Mouse (Mus musculus) retina, postnatal 1 day (tissue): ENCODE results near the gene Plekha5.
A peak's percentile ranks its signal among the peaks of the same experiment; 100 is the strongest.
"Not testable (repeated sequence)": the region's sequence is repeated elsewhere in the genome, so short reads cannot be mapped to it uniquely, and the experiment has no call there.

Source experiments
- DNase-seq: peaks from one replicate; pipeline ENCODE4 v3.0.0-alpha.2; 2012

Plekha5 gene

GRCm38 (mm10) chr6:140533606-140534005, 109.8 kb downstream of the Plekha5 start:
- DNase-seq, result no peak

GRCm38 (mm10) chr6:140535504-140535903, 111.7 kb downstream of the Plekha5 start:
- DNase-seq, result no peak

- no peak for DNase-seq
Observed at GRCm38 (mm10) chr6:140541919-140542318, 118.1 kb downstream of the Plekha5 start.

GRCm38 (mm10) chr6:140543005-140543794, 119.3 kb downstream of the Plekha5 start:
- DNase-seq, result no peak

GRCm38 (mm10) chr6:140546095-140546494, 122.2 kb downstream of the Plekha5 start:
- no peak for DNase-seq

- DNase-seq, result no peak
Observed at GRCm38 (mm10) chr6:140546648-140547201, 122.9 kb downstream of the Plekha5 start.

- peak; percentile 58 for DNase-seq
Observed at GRCm38 (mm10) chr6:140547203-140547944, 123.5 kb downstream of the Plekha5 start.

- DNase-seq, result peak; percentile 58
Observed at GRCm38 (mm10) chr6:140548082-140548769, 124.4 kb downstream of the Plekha5 start.

GRCm38 (mm10) chr6:140550741-140551140, 126.9 kb downstream of the Plekha5 start:
- DNase-seq, result peak; percentile 21

- peak; percentile 50 for DNase-seq
Observed at GRCm38 (mm10) chr6:140554261-140554660, 130.4 kb downstream of the Plekha5 start.

- DNase-seq, result no peak
Observed at GRCm38 (mm10) chr6:140559411-140559810, 135.6 kb downstream of the Plekha5 start.

- DNase-seq, result no peak
Observed at GRCm38 (mm10) chr6:140561151-140561916, 137.5 kb downstream of the Plekha5 start.

GRCm38 (mm10) chr6:140561917-140562590, 138.2 kb downstream of the Plekha5 start:
- DNase-seq, result no peak

GRCm38 (mm10) chr6:140567199-140567598, 143.3 kb downstream of the Plekha5 start:
- no peak for DNase-seq

GRCm38 (mm10) chr6:140567897-140568296, 144.0 kb downstream of the Plekha5 start:
- DNase-seq, result no peak

GRCm38 (mm10) chr6:140570152-140570551, 146.3 kb downstream of the Plekha5 start:
- DNase-seq, result peak; percentile 71

- DNase-seq, result no peak
Observed at GRCm38 (mm10) chr6:140574943-140575342, 151.1 kb downstream of the Plekha5 start.

GRCm38 (mm10) chr6:140576133-140576532, 152.3 kb downstream of the Plekha5 start:
- no peak for DNase-seq

GRCm38 (mm10) chr6:140576961-140577821, 153.3 kb downstream of the Plekha5 start:
- no peak for DNase-seq

GRCm38 (mm10) chr6:140577822-140578170, 153.9 kb downstream of the Plekha5 start:
- no peak for DNase-seq

GRCm38 (mm10) chr6:140578985-140579384, 155.1 kb downstream of the Plekha5 start:
- not testable (repeated sequence) for DNase-seq
